Mouse (Mus musculus) heart, adult 8-10 months (tissue): ENCODE data around the gene Pdzd9. TPM values are rescaled to one million over a fixed set of nuclear protein-coding genes. Genes with fewer than 3 reads are reported as not detected.
A peak's percentile ranks its signal among the peaks of the same experiment; 100 is the strongest.

ENCODE experiments used
- DNase-seq: peaks from one replicate; pipeline ENCODE4 v3.0.0; 2022; ENCODE audit warnings: low spot score
- total RNA-seq, 4 experiments: library from RNA; stranded (reverse); gene quantifications; 2 replicates each; pipeline ENCODE4 v1.2.4; 2022

Gene Pdzd9
- not detected for total RNA-seq

GRCm38 (mm10) chr7:120670153-120670875 lies at the start of gene Pdzd9:
Gene Pdzd9 (minus strand): TSS chr7:120670343.
- peak; percentile 68 for DNase-seq

- DNase-seq = no peak
These were observed 47.1 kb upstream of the Pdzd9 start for GRCm38 (mm10) chr7:120717261-120717660.

- peak; percentile 42 for DNase-seq
These were observed 43.8 kb upstream of the Pdzd9 start for GRCm38 (mm10) chr7:120713951-120714350.

- DNase-seq = no peak
These were observed 43.1 kb upstream of the Pdzd9 start for GRCm38 (mm10) chr7:120713225-120713624.

- no peak for DNase-seq
These were observed 41.9 kb upstream of the Pdzd9 start for GRCm38 (mm10) chr7:120712071-120712470.

- no peak for DNase-seq
These were observed 33.7 kb upstream of the Pdzd9 start for GRCm38 (mm10) chr7:120703888-120704287.

GRCm38 (mm10) chr7:120699586-120699985 lies 29.4 kb upstream of the Pdzd9 start:
- DNase-seq = no peak

- DNase-seq = no peak
These were observed 26.2 kb upstream of the Pdzd9 start for GRCm38 (mm10) chr7:120696331-120696730.

- no peak for DNase-seq
These were observed 25.5 kb upstream of the Pdzd9 start for GRCm38 (mm10) chr7:120695641-120696040.

GRCm38 (mm10) chr7:120695196-120695595 lies 25.1 kb upstream of the Pdzd9 start:
- DNase-seq = no peak

GRCm38 (mm10) chr7:120693831-120694375 lies 23.8 kb upstream of the Pdzd9 start:
- no peak for DNase-seq

- DNase-seq = no peak
These were observed 20.5 kb upstream of the Pdzd9 start for GRCm38 (mm10) chr7:120690634-120691033.

GRCm38 (mm10) chr7:120685227-120685626 lies 15.1 kb upstream of the Pdzd9 start:
- no peak for DNase-seq

- no peak for DNase-seq
These were observed 14.6 kb upstream of the Pdzd9 start for GRCm38 (mm10) chr7:120684731-120685161.

GRCm38 (mm10) chr7:120682002-120682401 lies 11.9 kb upstream of the Pdzd9 start:
- no peak for DNase-seq

- DNase-seq = no peak
These were observed 8.9 kb upstream of the Pdzd9 start for GRCm38 (mm10) chr7:120679023-120679422.

- DNase-seq = no peak
These were observed 7.8 kb upstream of the Pdzd9 start for GRCm38 (mm10) chr7:120677764-120678531.

GRCm38 (mm10) chr7:120677001-120677643 lies 7.0 kb upstream of the Pdzd9 start, which contains the start of gene Mosmo:
Gene Mosmo (plus strand): TSS chr7:120677618.
- DNase-seq = peak; percentile 38

- DNase-seq = no peak
These were observed 1.1 kb upstream of the Pdzd9 start for GRCm38 (mm10) chr7:120671271-120671670.

GRCm38 (mm10) chr7:120662079-120662478 lies 8.1 kb downstream of the Pdzd9 start:
- DNase-seq = no peak

GRCm38 (mm10) chr7:120647849-120648248 lies 22.3 kb downstream of the Pdzd9 start:
- DNase-seq = no peak

GRCm38 (mm10) chr7:120643217-120643616 lies 26.9 kb downstream of the Pdzd9 start:
- DNase-seq = no peak
